Mouse (Mus musculus) kidney, adult 8-10 months (tissue): ENCODE measurements around the gene Cubn.

ENCODE experiments used
- DNase-seq, 2 experiments: peaks; one replicate each; pipeline ENCODE4 v3.0.0; 2022

The Cubn gene

GRCm38 (mm10) chr2:13232305-13232704, 259.3 kb downstream of the Cubn start:
- no peak for DNase-seq

- no peak for DNase-seq
Observed at GRCm38 (mm10) chr2:13229686-13230085, 261.9 kb downstream of the Cubn start.
